Mouse (Mus musculus) monocyte, adult 2 months (primary cell): ENCODE results near the gene Tmem211.

Experiments
- DNase-seq, 2 experiments: peaks; one replicate each; pipeline ENCODE4 v3.0.0; 2022; ENCODE audit warnings: low spot score in 2 of 2, low read depth in 1 of 2

Gene Tmem211

DNA sequence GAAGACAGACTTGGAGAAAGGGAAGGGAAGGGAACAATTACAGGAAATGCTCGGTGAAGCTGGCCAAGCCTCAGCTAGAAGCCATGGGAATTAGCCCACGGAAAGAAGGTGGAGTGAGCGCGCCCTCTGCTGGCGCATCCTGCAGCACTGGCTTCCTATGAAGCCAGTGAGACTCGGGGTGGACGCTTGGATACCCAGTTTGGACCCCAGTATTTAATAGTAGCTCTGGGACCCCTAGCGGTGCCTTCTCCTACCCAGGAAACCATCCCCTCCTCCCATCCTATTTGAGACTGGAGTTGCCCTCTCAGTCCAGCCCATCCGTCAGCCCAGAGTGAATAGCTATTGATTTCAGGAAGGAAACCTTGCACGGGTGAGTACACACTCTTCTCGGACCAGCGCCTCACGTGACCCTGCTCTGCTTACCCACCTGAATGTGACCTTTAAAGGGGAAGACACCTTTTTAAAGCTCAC, at the start of gene Tmem211:
TSS of gene Tmem211 (plus strand) at position 278 of the 471 bp plus-strand sequence.
- DNase-seq = peak in 1 of 2 experiments; percentile 17

- DNase-seq = no peak
Measured at GRCm38 (mm10) chr5:113179451-113179842, 47.3 kb upstream of the Tmem211 start.

DNA sequence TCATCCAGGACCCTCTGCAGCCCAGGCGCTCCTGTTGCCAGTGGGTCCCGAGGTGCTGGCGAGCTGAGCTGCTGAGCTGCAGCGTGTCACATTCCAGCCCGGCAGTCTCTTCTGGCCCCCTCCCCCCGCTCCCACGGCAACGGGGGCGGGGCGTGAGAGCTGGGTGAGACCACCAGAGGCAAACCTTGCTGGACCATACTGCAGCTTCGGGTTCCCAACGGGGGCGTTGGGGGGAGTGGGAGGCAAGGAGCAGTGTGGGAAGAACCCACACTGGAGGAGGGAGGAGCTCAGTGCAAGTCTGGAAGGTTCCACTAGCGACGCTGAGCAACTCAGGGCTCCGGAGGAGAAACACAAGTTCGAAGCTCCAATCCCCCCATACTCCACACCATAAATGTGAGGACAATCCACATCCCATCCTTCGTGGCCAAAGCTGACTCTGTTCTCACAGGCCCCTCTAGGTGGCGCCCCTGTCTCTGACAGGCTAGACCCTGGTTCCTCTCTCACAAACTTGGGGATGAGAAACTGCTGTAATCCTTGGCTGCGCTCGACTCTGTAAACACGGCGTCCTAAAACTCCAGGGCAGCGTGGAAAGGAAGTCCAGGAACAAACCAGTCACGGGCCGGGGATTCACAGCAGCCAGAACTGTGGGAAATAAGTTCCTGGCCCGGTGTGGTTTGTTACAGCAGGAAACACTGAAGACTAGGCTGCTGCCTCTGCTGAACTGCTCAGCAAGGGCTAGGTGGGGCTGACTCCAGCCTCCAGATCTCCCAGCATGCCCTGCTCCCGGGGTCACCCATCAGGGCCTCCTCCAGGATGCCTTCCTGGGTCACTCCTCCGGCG, 46.6 kb upstream of the Tmem211 start:
- peak; percentile 35 to 48 for DNase-seq

DNA sequence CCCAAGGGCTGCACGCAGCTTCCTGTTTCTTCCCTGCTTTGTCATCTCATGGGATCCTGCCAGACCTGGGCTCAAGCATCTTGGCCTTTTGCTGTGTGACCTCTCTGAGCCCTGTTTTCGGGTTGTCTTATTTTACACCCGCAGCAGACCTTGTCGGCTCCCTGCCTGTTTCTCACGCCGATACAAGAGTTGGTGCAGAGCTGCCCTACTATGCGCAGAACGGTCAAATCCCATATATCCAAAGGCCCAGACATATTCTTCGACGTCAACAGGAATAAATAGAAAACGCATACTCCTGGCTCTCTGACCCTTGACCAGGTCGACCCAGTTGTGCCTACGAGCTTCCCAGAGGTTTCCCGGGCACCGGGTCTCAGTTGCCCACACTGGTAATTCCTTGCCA, 46.0 kb upstream of the Tmem211 start:
- no peak for DNase-seq

DNA sequence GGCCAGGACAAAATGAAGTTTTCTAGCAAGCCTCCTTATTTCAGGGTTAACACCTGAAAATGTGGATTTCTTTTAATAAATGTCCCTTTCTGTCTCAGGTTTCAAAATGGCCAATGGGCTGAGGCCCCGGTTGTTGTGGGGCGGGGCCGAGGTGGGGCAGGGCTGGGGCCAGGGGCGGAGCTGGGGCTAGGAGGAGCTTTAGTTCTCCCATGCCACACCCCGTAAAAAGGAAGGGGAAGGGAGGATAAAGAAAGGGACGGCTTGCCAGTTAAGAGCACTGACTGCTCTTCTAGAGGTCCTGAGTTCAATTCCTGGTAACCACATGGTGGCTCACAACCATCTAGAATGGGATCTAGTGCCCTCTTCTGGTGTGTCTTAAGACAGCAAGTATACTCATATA, 45.3 kb upstream of the Tmem211 start:
- DNase-seq = no peak

DNA sequence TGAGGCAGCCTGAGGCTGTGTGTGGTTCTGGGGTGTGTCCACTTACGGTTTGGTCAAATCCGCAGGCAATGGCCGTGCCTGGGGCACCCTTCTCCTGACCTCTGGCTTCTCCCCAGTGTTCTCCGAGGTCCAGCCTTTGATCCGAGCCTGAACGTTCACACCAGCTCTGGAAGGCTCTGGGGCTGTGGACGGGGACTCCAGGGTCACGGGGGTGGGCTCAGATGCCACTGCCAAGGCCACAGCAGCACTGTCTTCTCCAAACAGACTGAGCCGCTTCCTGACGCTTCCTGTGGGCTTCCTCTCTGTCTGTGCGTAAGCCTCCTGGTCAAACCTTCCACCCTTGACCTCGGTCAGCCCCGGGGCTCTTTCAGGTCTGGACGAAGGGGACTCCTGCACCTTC, 36.2 kb upstream of the Tmem211 start:
- no peak for DNase-seq

DNA sequence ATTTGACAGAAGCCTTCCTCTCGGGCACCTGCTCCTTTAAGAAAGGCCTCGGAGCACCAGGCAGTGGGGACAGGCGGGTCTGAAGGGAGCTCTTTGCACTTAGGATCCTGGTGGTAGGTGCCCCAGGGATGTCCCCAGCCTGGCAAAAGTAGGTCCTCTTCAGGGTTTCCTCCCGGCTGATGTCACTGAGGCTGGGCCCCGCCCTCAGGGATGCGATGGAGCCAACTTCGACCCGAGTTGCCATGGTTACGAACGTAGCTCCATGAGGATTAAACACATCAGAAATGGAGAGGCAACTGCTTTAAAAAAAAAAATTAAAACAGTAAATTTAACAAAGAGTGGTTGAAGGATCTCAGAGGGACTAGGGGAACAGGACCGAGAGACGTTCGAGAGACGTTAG, 34.8 kb upstream of the Tmem211 start:
- no peak for DNase-seq

- DNase-seq = no peak
Measured at GRCm38 (mm10) chr5:113193762-113194161, 32.9 kb upstream of the Tmem211 start.

DNA sequence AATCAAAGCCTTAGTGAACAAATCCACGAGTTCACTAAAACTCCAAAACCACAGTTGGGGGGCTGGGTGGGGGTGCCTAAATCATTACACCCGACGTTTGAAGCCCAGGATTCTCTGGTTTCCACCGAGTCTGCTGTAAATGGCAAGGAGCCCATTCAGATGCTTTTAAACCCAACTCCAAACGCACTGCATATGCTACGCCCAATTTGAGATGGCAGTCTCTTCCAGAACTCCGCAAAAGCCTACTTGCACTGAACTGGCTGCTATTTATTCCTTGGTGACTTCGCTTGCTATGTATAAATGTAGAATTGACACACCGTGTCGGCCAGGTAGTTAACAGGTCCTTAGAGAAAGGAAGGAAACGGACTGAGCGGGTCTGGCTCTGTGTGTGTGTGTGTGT, 31.3 kb upstream of the Tmem211 start:
- no peak for DNase-seq

GRCm38 (mm10) chr5:113195907-113196306, 30.8 kb upstream of the Tmem211 start:
- DNase-seq = no peak

- no peak for DNase-seq
Measured at GRCm38 (mm10) chr5:113196916-113197794, 29.6 kb upstream of the Tmem211 start.

DNA sequence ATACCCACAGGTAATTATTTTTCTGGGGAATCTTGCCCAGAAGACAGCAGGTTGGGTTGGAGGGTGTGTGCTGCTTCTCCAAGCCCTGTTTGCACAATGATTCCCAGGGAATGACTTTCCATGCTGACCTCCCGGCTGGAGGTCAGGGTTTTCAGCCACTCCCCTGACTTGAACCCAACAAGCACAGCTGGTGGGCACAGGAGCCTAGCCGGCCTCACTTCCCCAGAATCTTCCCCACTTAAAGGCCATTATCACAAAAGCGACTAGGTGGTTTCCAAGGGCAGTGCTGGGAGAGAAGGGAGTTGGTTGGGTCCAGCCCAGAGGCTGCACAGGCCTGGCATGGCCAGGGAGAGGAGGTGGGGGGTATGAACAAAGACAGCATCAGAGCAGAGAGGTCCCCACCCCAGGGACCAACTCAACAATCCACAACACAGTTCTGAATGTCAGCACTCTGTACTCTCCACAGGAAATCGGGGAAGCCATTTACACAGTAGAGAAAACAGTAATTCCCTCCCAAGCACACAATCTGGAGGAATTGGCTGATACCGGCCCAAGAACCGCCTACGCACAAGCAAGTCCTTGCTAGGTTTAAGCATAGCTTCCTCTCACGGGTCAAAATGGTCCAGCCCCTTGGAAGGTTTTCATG, 27.5 kb upstream of the Tmem211 start:
- DNase-seq = no peak

GRCm38 (mm10) chr5:113199772-113200134, 27.0 kb upstream of the Tmem211 start:
- no peak for DNase-seq

DNA sequence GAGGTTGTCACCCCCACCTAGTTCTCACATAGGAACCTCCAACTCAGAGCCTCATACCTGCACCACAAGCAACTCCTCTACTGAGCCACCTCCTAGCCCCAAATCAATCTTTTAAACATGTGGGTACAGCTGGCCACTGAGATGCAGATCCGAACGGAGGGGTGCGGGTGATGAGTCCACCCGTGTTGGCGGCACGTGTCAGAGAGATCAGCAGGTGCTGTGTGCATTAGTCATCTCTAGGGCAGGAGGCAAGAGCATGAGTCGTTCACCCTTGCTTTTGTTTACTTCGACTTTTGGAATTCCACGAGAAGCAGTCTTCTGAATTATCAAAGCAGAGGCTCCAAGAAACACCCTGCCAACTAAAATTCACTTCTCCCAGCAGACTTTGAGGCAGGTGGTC, 22.5 kb upstream of the Tmem211 start:
- no peak for DNase-seq

DNA sequence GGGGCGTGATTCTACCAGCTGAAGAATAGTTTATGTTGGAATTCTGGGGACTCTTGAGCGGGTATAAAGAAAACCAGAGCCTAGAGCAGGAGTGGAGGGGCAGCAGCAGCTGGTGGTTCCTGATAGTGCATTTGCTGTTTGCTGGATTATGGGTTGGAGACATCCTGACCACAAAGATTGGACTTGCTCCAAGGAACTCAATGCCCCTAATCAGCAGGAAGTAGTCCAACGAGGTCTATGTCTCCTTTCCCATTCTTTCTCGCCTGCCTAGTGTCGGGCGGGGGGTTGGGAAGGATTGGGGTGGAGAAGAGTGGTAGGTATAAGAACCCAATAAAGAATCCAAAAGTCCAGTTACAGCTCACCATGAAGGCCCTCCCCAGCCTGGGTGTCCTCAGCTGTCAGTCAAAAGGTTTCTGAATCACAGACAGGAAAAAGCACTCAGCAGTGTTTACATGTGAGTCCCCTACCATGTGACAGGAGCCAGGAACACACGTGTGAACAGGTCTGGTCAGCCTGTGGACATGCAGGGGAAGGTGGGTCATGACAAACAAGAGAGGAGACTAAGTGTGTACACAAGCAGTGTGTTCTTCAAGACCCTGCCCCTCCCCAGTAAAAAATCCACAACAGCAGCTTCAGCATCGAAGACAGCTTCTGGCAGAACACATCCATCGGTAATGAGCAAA, 19.9 kb upstream of the Tmem211 start:
- no peak for DNase-seq

- DNase-seq = no peak
Measured at GRCm38 (mm10) chr5:113208048-113208447, 18.7 kb upstream of the Tmem211 start.

DNA sequence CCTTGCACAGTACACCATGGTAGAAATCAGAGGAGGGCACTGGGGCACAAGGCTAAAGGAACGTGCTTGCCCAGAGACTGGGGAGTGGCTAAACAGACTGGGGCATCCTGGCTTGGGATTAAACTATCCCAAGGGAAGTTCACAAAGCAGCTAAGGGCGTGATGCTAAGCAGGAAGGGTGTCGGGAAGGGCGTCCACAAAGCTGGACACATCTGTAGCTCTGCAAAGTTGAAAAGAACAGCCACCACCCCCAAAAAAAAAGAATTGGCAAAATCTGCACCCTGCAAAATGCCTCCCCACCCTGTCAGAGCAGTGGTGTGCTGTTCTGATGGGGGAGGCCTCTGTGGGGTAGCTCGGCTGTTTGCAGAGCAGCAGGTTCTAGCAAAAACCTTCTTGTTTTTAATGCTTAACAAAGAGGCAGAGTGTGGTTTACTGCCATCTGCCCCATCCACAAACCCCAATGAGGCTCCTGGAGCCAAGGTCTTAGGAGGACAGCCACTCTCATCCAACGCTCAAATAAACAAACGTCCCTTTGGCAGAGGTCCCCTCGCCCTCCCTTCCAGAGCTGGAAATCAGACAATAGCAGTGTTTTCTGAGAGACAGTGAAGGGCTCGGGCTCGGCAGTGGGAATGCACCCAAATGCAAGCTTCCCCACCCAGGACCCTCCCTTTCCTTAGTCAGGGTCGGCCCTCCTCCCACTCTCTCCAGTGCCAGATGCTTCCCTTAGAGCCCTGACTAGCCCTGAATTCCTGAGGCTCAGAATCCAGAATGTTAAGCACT, 17.9 kb upstream of the Tmem211 start:
- no peak for DNase-seq

- DNase-seq = no peak
Measured at GRCm38 (mm10) chr5:113209401-113209750, 17.3 kb upstream of the Tmem211 start.

DNA sequence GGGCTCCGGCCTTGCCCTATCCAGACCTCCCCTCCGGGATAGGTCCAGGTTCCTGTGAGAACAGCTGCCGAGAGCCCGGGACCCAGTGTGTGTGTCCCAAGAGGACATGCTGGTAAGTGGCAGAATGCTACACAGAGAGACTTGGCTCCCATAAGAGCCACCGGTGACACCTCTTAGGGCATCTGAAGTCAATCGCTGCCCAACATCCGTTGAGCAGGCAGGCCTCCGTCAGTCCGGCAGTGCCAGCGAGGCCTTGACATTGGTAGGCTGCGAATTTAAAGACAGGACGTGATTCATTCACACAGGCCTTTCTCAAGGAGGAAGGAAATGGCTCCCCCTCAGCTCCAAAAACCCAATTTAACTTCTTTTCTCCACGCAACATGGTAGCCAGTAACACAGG, 16.8 kb upstream of the Tmem211 start:
- DNase-seq = no peak

- DNase-seq = no peak
Measured at GRCm38 (mm10) chr5:113210314-113210713, 16.4 kb upstream of the Tmem211 start.
